Mouse (Mus musculus) liver (tissue): ENCODE measurements around the gene Pea15a.

ENCODE experiments used
- DNase-seq: peaks from one replicate; pipeline ENCODE4 v3.0.0-alpha.2; 2020; ENCODE audit warnings: mixed read lengths

The Pea15a gene

DNA sequence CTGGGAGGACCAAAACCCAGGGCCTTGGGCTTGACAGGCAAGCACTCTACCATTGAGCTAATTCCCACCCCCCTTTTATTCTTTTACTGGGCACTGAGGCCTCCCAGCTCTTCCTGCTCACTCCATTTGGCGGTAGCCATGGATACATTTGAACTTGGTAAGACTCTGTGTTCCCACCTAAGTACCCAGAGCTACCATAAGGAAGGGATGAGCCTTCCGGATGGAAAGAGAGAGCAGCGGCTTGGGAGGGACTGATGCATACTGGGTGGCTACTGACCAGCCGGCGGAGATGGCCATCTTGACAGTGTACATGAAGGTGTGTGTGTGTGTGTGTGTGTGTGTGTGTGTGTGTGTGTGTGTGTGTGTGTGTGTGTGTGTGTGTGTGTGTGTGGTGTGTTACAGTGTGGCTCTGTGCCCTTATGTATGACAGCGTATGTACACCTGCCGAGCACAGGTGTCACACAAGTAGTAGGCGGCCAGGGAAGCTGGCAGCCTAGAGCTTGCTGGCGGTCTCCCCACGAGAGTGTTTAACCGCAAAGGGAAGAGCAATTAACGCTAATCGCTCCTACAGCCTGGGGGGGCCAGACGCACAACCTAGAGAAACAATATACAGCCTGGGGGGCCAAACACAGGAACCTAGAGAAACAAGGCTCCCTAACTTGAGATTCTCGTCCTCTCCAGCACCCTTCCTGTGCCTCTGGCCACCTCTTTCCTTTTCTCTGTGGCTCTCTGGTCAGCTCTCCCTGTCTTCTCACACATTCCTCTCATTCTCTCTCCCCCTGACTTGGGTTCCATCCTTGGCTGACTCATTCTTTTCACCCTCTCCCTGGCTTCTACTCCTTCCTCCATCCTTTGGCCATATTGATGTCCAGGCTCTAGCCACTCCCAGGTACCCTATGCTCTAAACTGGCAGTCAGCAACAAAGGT, 1.5 kb downstream of the Pea15a start:
- DNase-seq = no peak

DNA sequence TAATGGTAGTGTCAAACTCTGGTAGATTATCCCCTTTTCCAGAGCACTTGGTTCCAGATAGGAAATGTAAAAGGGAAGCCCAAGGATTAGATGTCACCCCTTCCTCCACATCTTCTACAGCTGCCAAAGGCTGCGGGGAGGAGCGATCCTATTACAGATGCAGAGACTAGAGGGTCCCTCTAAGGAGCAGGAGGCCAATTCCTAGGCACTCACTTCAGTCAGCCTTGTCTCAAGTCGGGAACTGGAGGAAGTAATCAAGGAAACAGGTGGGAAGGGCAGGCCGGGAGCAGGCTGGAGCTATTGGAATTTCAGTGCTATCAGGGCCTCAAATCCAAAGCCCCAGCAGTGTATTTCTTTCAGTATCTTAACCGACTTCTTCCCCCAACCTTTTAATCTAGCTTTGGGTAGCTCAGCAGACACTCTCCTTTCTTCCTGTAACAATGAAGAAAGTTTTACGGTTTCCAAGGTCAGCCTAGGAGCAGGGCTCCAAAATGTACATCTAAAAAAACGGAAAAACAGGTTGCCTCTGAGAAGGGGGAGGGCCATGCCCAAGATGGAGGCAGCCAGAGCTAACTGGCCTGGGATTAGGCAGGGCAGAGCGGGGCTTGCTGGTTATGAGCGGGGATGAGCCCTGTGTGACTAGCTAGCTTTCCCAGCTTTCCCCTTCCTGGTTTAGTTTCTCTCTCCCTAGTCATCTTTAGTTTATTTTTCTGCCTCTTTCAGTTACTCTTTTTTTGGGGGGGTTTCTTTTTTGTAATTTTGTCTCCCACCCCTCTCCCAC, 2.4 kb downstream of the Pea15a start:
- no peak for DNase-seq

- no peak for DNase-seq
Measured at GRCm38 (mm10) chr1:172203566-172203965, 3.0 kb downstream of the Pea15a start.

GRCm38 (mm10) chr1:172202894-172203522, 3.6 kb downstream of the Pea15a start:
- DNase-seq = no peak

GRCm38 (mm10) chr1:172201967-172202880, 4.4 kb downstream of the Pea15a start:
- DNase-seq = no peak

DNA sequence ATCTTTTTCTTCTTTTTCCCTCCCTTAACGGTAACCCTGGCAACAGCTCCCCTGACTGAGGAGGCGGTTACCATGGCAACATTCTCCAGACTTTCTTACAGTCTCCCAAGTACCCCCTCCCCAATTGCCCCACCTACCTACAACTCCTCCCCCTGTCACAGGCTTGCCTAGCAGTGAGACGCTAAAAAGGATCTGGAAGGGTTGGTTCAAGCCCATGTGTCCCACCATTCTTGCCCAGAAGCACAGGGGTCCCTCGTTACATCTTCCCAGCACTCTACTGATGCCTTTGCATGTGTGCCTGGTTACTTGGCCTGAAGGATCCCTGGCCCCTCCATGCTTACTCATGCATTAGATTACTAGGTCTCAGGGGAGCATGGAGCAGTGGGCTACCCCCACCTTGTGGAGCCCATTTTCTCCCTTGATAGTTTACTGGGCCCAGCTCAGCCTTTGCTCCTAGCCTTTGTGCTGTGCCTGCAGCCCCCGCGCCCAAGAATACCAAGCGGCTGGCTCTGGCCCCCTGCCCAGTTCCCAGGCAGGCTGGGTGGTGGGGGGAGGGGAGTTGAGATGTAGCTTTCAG, 5.6 kb downstream of the Pea15a start:
- DNase-seq = no peak

- no peak for DNase-seq
Measured at GRCm38 (mm10) chr1:172200161-172200560, 6.4 kb downstream of the Pea15a start.

DNA sequence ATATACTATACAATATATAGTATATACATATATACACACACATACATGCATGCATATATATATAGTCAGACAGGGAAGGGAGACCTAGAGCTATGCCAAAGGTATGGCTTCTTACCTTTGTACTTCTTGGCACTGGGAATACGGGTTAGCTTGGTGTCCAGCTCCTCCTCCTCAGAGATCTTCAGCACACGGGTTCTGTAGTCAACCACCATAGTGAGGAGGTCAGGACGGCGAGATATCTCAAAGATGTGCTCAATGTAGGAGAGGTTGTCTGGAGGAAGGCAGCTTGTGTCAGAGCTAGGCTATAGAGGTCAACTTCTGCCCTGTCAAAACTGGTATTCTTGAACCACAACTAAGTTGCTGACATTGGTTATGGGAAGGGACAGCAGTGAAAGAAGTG, 7.6 kb downstream of the Pea15a start:
- DNase-seq = no peak

DNA sequence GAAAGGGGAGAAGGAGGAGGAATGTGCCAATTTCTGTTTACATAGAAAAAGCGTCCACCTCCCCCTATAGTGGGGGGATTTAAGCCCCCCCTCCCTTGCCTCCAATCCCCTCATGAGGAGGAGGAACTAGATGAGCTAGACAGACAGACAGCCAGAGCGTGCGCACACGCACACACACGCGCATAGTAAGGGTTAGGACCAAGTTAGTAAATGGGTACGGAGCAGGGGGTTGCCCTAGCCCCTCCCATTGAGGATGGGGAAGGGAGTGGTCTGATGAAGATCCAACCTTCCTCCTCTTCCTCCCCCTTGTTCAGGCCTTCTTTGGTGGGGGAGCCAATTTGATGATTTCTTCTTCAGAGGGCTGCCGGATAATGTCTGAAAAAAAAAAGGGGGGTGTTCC, 8.3 kb downstream of the Pea15a start:
- no peak for DNase-seq

- DNase-seq = no peak
Measured at GRCm38 (mm10) chr1:172197851-172198250, 8.8 kb downstream of the Pea15a start.

DNA sequence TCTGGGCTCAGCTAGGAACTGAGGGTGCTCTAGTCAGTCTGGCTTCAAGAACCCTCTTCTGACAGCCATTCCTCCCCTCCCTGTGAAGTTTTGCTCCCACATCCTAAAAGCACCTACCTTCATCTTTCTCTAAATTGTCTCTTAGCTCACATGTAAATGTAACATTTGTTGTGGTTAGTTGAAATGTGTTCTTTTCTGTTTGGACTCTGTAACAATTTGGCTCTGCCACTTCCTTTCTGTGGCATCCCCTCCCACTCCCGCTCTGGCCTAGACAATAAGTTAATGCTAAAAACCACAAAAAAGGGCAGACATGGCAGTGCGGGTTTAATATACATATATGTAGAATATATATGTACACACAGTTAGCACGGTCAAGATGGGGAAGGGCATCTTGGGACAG, 9.5 kb downstream of the Pea15a start:
- no peak for DNase-seq

DNA sequence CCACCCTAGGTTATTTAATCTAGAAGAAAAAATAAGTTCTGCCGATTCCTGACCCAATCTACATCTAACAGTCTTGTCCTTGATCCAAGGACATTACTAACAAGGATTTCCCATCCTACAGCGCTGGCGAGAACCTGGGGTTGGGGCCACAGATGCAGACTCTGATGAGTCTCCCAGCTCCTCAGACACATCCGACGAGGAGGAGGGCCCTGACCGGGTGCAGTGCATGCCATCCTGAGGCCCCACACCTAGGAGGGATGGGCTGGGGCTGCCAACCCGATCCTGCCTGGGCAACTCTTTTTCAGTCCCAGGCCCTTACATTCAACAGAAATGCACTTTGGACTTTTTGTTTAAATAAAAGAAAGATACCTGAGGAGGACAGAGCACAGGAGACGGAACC, 12.2 kb downstream of the Pea15a start:
- DNase-seq = no peak

- DNase-seq = no peak
Measured at GRCm38 (mm10) chr1:172192217-172192616, 14.4 kb downstream of the Pea15a start.

DNA sequence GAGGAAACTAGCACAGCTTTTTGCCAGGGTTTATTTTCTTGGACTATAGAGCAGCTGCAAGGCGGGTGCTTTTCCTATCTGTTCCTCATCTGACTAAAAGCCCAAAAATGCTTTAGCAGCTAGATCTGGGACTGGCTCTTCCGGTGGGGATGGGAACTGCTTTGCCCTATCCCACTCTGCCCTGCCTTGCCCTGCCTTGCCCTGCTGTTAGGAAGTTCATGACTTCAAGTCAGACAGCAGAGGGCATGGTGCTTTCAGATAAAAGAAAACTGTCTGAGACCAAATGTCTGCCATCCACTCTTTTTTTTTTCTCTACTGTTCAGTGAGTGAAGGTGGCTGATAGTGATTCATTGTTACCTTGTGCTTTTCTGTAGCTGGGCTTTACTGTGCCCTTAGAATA, 15.0 kb downstream of the Pea15a start:
- no peak for DNase-seq

DNA sequence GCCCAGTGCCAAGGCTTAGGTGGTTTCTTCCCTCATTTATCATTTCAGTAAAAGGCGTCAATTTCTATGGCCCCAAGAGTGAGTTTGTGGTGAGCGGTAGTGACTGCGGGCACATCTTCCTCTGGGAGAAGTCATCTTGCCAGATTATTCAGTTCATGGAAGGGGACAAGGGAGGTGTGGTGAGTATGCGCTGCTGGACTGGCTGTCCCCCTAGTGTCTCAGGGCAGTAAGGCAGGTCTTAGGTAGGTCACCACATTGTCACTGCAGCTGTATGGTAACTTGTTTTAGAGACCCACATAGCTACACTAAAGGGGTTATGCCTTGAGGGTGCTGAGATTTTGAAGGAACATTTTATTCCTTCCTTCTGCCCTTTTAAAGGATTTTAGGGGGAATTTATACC, 17.7 kb downstream of the Pea15a start:
- peak; percentile 10 for DNase-seq

DNA sequence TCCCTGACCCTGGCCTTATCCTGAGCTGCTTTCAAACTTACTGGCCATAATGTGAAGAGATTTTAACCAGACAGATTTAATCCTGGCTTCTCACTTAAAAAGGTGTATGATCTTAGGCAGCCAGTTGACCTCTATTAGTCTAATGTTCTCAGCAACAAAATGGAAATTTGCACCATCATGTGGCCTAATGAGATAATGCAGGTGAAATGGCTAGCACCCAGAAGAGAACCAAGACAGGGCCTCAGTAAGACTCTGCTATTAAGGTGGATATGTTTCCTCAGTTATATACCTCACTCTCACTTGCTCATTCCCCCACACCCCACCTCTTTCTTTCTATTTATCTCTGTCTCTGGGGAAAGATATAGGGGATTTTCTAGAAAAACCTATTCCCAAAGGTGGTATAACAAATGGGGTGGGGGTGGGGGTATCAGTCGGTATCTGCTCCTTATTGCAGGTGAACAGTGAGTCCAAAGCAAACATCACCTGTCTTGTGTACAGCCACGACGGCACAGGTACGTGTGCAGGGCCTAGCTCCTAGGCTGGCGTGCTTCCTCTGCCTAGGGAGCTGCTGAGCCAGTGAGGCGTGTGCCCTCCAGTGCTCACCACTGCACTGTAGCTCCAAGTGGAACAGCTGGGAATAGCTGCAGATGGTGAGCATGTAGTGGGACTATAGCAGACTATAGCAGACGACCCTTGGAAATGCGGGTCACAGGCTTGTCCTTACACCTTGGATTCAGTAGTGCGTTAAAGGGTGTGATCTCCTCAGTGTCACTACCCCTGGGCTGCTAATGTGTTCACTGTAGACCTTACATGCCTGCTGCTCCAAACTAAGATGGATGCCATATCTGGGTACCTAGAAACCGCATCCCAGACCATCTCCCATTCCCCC, 20.0 kb downstream of the Pea15a start:
- DNase-seq = no peak

DNA sequence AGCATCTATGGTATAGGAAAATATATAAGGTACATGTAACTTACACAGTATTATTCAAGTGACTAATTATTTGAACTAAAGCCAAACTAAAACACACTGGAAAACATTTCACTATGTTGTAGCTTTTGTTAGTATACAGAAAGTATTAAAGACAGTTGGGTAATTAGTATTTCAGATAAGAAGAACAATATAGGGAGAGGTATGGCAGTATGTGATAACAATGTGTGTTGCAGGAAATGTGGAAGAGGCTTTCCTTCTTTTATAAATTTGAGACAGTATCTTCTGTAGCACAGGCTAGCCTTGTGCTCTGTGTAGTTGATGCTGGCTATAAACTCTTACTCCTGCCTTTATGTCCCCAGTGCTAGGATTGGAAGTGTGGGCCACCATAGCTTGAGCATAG, 22.7 kb downstream of the Pea15a start:
- DNase-seq = no peak

DNA sequence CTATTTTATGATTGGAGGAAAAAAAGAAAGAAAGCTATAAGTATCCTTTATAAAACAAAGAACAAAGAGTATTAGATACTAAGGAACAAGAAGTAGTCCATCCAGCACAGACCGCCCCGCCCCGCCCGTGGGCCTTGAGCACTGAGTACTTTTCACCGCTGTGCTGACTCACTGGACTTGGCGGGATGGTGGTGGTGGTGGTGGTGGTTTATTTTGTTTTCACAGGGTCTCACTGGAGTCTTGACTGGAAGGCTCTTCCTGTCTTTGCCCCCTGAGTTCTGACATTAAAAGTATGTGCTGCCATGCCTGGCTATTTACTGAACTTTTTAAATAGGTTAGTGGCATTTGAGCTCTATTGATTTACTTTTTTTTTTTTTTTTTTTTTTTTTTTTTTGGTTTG, 23.5 kb downstream of the Pea15a start:
- DNase-seq = no peak

DNA sequence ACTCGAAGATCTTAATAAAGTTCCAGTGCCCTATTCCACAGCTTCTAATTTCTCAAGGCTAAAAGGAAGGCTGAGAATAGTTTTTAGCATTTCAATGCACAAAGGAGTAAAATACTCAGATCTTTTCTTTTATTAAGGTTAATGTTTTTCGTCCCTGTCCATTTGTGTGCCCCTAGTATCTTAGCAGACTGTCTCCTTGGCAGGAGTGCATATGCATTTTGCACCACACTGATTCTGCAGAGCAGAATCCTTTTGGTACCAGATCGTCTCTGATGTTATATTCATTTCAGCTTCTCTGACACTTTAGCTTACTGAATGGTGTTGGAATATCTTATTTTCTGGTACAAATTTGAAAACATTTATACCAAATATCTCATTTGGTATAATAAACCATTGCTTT, 24.8 kb downstream of the Pea15a start:
- DNase-seq = no peak

DNA sequence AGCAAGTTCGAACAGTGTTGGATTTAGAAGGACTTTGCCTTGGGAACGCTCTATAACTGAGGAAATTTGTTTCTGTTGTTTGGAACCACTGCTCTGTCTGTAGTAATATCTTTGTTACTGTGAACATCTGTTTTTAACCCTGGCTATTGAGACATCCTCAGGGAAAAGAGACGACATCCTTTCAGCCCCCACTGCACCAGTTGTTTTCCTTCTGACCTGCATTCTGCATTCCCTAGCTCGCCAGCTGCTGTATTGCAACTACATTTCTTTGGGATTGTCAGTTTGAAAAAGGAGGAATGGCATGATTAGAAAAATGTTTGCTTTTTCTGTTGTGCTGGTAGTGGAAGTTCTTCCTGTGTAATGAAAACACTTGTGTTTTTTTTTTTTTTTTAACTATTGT, 25.7 kb downstream of the Pea15a start:
- DNase-seq = no peak

GRCm38 (mm10) chr1:172179102-172179501, 27.5 kb downstream of the Pea15a start:
- no peak for DNase-seq
